Mouse (Mus musculus) heart, postnatal 4 days (tissue): Measurements from ENCODE around the gene Tsc1. TPM values are rescaled to one million over a fixed set of nuclear protein-coding genes. Genes with fewer than 3 reads are reported as not detected.

Source experiments
- DNase-seq: peaks from one replicate; pipeline ENCODE4 v3.0.0; 2021
- total RNA-seq, 2 experiments: library from RNA; stranded (reverse); gene quantifications; 2 replicates each; pipeline ENCODE4 v1.2.3; 2021

Gene Tsc1
- total RNA-seq, 2 experiments from 2014 or later, result 16.4 to 17.5 TPM

DNA sequence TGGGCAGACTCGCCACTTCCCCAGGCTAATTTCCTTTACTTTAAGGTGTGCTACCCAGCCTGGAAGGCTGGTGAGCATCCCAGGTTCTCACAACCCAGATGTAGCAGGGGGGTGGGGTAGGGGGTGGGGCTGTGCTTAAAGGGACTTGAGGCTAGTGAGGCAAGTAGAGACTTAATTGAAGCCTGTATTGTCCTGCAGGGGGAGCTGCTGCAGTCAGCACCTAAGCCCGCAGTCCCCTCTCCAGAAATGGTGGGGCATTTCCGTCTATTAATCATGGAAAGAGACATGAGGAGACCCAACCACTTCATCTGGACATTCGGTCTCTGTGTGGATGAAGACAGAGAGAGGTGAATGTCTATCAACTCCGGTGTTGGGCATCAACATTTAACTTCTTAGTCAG lies 24.7 kb upstream of the Tsc1 start:
- DNase-seq, result no peak

DNA sequence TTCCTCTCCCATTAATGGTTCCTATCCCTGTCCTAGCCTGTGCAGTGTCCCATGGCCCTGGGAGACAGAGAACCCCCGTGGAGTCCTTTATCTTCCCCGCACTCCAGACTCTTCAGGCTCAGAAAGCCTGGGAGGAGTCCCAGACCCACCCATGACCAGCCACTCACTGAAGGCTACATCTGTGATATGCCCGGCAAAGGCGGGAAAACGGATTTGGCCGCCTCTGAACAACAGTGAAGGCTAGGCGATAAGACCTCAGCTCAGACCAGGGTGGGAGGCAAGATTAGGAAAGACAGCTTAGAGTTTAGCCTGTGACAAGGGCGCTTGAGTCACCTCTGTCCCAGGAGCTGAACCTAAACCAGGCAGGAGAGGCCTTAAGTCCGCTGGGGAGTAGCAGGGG lies 24.2 kb upstream of the Tsc1 start:
- no peak for DNase-seq

DNA sequence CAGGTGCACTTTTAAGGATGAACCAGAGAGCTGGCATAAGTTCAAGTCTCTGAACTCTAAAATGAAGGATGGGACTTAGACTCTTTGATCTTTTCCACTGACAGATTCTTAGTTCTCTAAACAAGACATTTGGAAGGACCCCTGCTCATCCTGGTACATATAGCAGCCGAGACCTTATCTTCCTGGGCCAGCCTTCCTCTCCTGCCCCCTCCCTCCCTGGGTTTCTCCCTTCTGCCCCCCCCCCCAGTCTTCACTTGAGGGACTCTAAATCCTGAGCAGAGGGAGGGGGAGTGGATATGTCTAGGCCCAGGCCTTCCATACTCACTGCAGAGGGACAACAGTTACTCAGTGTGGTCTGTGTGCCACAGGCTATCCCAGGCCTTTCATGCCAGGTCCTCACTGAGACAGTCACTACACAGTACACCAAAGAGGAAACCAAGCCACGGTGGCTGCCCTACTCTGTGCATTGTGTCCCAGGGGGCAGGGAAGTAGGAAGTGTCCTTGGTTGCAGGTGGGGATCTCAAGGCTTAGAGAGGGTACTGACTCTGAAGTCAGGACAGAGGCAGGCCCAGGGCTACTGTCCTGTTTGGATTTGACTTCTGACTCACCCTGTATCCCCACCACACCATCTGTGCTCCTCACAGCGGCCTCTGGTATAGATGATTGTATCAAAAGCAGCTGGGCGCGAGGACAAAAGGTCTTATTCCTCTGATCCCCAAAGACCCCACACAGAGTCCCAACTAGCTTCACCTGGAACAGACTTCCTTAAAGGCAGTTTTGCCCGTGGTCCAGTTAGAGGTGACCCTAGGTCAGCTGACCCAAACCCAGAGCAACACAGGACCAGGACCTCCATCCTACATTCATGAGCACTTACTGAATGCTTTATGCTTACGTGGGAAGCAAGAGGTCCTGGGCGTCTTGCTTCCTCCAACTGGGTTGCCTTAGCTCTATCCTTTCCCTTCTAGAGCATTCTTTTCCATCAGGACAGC lies 23.2 kb upstream of the Tsc1 start:
- no peak for DNase-seq

DNA sequence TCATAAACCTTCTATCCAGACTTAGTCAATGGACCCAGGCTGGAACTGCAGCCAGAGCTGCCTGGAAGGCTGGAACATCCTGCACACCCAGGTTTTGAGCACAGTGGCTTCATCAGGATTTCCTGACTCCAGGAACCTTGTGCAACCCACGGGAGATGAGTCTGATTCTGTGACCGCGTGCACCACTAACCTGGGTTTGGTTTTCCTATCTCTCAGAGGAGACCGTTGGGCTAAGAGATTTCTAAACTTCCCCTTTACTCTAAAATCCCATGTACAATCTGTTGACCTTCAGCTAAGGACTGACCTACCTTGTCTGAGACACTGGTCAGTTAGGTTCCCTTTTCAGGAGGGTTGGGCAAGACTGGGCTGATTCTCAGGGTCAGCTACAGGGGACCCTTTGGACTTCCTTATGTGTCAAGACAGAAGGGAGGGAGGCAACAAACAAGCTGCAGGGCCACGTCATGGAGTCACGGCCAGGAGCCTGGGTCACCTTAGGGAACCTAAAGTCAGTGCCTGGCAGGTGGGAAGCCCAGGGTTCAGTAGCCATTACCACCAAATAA lies 22.2 kb upstream of the Tsc1 start:
- DNase-seq, result no peak

DNA sequence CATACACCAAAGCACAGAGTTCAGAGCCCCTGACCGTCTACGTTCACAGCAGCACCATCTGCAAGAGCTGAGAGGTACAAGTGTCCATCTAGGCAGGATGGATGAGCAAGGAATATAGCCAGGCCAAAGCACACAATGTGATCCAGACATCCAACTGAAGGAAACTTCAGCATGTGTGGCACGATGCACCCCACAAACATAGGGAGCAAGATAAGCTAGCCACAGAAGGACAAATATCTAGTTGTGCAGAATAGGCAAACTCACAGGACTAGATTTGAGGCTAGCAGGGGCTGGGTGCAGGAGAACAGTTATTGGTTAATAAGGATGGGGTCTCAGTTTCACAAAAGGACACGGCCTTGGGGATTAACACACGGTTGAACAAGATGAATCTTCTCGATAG lies 21.7 kb upstream of the Tsc1 start:
- no peak for DNase-seq

DNA sequence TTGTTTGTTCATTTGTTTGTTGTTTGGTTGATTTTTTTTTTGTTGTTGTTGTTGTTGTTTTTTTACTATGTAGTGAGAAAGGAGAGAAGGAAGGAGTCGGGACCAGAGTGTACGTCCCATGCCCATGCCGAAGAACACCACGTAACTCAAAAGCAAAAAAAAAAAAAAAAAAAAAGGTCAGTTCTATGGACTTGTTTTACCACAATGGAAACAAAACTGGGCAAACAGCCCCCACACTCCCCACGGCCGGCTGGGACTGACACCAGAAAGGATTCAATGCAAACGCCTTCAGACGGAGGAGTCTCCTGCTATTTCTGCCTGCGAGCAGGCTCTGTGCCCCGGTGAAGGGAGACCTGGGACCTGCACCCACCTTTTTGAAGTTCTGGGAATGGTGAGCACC lies 20.5 kb upstream of the Tsc1 start:
- DNase-seq, result no peak

DNA sequence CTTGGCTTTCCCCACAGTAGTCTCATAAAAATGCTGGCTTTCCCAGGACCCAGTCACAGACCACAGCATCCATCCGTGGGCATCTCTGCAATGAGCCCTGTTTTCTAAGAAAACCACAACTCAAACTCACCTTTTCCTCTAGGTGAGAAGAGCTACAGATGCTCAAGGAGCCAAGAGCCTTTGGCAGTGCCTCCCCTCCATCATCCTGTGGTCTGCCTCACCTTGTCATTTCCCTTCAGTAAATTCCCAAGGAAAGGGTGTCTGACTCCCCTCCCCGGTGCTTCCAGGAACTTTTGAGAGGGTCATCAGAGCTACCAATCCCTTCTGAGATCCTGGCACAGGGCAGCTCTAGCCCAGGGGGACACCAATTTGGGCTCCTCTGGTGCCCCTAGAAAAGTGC lies 19.9 kb upstream of the Tsc1 start:
- DNase-seq, result no peak

DNA sequence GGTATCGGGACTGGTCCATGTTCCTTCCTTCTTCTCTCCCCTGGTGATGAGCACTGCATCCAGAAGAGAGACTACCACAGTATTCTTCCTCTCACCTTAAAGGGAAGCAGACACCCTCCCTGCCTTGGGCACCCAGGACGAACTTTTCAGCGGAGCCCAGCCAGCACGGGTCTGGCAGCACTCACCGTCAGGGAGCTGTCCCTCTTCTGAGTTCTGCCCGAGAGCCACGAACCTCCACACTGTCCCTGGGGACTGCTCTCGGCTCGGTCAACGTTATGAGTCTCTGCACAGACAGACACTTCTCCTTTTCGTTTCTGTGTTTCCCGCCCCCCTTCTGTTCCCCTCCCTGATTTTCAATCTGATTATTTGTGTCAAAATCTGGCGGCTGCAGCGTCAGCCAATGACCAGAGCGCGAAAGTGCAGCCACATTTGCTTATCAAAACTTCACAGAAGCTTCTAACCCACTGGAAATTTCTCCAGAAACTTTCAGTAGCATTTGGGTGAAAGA lies 19.3 kb upstream of the Tsc1 start, which contains the start of gene Gfi1b:
Gene Gfi1b, minus strand, starts transcription at position 319 of the 508 bp plus-strand sequence.
- peak; percentile 34 for DNase-seq

DNA sequence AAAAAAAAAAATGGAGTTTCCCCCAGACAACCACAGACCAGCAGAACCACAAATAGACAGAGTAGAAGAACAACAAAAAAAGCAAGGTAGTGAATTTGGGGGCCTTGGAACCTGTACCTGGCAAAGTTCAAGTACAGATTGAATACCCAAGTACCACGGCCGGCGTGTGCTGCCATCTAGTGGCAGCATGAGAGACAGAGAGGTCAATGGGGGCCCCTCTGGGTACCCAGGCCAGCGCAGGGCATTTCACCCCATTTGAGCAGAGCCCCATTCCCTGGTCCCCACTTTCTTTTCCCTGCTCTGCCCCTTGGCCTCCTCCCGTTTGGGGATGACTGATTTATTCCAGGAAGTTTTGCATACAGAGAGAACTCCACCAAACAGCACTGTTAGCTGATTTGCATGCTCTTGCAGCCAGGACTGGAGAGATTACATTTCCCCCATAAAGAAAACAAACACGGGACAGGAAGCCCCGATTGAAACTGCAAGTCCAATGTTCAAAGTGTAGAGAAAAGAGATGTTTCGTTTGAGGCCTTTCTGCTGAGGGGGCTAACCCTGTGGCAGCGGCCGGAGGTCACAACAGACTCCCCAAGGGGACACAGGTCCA lies 18.4 kb upstream of the Tsc1 start:
- peak; percentile 49 for DNase-seq

DNA sequence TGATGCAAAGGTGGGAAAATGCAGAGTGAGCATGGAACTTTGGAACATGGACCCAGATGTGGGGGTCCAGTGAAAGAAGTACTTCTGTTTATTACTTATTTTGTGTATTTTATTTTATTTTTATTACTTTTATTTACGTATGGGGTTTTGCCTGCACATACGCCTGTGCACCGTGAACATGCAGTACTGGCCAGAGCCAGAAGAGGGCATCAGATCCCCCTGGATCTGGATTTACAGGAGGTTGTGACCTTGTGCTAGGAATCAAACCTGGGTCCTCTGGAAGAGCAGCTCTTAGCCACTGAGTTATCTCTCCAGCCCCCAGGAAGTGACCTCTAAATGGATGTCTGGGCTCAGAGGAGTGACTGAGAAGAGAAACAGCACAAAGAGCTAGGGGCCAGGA lies 16.2 kb upstream of the Tsc1 start:
- no peak for DNase-seq

DNA sequence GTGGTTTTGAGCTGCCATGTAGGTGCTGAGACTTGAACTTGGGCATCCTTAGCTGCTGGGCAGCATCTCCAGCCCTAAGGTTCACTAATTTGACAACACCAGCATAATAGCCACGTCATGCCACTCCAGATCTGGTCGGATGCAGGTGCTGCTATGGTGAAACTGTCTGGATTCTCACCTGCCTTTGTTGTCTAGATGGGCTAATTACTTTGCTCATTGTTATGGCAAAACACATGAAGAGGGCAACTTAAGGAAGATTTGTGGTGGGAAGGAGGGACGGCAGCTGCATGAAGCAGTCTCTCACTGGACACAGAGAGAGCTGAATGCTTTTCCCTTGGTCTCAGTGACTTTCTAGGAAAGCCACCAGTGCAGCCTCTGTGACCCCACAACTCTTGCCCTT lies 15.0 kb upstream of the Tsc1 start:
- DNase-seq, result no peak

DNA sequence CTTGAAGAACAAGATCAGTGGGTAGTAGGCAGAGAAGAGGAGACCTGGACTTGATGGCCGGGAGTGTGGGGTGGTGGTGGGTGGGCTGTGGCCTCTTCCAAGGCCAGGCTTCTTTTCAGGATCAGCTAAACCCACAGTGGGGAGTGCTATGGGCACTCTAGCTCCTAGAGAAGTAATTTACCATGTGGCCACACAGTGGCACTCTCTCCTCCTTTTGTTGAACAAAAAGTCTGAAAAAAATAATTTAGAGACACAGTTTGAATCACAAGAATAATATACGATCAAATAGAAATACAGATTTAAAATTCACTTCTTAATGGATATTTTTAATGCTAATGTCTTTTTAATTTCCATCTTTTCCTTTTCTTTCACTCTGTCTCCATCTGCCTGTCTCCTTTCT lies 13.0 kb upstream of the Tsc1 start:
- DNase-seq, result no peak

DNA sequence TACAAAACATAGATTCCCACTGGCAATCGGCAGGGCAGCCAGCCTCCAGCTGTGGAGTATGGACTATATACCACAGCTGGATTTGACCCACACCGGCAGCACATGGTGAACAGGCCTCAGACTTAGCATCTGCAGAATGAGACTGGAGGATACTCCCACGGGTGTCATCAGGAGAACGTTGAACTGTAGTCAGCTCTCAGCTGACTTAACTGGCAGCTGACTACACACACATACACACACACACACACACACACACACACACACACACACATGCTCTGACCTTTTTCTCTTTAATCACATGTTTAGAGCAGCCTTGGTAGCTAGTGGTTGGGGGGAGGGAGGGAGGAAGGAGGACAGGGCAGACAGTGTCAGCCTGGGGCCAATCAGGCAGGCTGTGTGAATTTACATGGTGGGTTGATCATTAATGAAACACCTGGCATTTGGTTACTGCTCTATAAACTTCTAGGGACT lies 11.1 kb upstream of the Tsc1 start:
- no peak for DNase-seq

DNA sequence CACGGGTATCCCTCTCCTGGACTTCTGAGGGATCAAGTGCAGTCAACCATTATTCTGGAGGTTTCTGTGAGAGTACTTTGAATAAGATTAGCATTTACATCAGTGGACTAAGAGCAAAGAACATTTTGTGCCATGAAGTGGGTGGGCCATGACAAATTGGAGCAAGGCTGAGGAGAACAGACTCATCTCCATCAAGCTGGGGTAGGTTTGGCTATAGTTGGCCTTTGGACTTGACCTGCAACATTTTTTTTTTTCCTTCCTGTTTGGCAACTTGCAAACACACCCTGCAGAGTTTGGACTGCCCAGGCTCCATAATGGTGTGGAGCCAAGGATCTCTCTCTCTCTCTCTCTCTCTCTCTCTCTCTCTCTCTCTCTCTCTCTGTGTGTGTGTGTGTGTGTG lies 8.4 kb upstream of the Tsc1 start:
- no peak for DNase-seq

DNA sequence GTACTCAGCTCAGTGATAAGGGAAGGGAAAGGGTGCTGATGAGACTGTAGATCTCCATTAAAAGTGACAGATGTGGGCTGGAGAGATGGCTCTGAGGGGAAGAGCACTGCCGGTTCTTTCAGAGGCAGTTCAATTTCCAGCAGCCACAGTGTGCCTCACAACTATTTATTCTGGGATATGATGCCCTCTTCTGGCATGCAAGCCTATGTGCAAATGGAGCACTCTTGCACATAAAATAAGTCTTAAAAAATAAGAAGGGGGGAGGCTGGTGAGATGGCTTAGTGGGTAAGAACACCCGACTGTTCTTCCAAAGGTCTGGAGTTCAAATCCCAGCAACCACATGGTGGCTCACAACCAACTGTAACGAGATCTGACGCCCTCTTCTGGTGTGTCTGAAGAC lies 7.9 kb upstream of the Tsc1 start:
- DNase-seq, result no peak

DNA sequence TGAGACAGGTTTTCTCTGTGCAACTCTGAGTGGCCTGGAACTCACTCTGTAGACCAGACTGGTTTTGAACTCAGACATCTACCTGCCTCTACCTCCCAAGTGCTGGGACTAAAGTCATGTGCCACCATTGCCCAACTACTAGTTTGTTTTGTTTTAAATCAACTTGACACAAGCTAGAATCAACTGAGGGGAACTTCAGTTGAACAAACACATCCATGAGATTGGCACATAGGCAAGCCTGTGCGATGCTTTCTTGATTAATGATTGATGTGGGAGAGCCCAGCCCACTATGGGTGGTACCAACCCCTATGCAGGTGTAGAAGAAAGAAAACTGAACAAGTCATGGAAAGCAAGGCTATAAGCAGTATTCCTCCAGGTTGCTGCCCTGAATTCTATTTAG lies 5.8 kb upstream of the Tsc1 start:
- DNase-seq, result no peak

DNA sequence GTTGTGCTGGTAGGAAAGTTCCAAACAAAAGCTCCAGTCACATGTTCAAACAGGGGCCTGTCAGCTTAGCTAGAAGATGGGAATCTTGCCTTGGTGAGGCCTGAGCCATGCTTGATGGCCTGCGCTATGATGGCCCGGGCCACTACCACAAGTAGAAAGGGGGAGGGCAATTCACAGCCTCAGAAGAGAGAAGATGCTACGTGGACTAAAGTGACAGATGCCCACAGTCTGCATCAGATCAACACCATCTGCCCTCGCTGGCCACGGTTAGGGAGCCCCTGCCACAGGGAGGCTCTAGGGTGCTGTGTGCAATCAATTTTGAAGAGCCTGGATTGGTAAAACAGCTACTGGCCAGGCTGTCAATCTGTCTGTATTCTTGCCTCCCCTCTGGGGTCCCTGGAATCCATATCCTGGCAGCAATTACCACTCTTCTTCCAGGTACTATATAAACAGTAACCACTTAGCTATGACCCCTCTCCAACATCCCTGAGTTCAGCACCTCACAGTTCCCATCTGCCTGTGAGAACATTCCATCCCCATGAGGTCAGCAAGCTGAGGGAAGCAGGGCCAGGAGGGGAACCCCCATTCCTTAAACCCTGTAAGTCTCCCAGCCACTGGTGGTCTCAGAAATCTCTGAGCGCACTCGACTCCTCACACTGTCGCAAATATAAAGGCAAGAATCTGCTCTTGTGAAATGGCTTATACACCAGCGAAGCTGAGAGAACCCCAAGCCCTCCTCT lies 3.8 kb upstream of the Tsc1 start:
- DNase-seq, result no peak

DNA sequence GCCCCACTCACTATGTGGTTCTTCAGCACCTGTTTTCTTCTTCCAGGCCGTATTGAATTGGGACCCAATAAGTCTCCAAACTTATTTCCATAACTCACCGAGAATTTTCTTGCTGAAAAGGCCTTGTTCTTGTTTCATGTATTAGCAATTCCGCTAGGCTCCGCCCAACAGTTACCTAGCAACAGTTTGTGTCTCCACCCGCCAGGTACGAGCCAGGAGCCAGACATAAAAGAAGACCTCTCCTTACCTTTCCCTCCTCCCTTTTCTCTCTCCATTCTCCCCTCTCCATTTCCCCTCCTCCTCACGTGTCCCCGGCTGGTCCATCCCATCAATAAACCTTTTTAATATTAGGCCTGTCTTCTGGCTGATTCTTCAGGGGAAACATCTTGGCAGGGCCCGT lies 2.7 kb upstream of the Tsc1 start:
- DNase-seq, result no peak

DNA sequence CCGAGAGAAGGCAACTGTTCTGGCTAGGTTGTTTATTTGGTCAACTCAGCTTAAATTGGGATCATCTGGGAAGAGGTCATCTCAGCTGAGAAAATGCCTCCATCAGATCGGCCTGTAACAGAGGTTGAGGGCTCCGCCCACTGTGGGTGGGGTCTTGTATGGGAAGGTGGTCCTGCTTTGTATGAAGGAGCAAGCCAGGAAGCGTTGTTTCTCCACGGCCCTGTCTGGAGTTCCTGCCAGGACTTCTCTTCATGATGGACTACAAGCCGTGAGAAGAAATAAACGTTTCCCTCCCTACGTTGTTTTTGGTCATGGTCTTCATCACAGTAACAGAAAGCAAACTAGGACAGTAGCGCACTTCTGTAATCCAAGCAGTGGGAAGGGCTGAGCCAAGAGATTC lies 2.1 kb upstream of the Tsc1 start:
- peak; percentile 14 for DNase-seq

DNA sequence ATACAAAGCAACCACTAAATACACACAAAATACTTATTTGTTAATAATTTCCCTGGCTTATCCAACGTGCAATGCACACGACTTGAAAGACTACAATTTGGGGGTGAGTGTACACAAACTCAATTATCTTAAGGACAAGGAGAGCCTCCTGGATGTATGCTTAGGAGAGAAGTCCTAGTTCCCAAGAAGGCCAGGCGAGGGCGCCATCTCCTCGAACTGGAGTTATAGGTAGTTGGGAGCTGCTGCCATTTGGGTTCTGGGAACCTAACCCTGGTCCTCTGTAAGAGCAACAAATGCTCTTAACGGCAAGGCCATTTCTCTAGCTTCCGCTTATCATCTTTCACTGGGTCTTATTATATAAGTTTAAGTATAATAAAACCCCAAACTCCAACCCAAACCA lies 1.2 kb upstream of the Tsc1 start:
- peak; percentile 37 for DNase-seq

DNA sequence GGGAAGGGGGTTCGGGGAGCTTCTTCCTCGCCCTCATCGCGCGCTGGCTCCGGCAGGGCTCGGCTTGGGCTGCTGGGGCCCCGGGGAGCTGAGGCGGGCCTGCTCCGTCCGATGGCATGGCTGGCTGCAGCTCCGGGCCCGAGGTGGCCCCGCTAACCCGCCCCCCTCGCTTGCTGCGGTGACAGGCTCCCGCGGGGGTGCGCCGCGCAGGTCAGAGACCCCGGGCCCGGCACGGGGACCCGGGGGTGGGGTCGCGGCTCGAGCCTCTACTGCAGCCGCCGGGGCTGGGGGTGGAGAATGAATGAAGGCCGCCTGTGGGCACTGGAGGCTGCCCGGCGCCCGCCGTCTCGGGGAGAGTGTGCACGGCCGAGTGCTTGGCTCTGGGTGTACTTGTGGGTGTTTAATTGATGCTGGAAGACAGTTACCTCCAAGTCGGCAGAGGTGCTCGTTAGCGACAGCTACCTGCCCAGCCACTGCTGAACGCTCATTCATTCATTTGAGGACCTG lies 460 bp downstream of the Tsc1 start:
- no peak for DNase-seq

DNA sequence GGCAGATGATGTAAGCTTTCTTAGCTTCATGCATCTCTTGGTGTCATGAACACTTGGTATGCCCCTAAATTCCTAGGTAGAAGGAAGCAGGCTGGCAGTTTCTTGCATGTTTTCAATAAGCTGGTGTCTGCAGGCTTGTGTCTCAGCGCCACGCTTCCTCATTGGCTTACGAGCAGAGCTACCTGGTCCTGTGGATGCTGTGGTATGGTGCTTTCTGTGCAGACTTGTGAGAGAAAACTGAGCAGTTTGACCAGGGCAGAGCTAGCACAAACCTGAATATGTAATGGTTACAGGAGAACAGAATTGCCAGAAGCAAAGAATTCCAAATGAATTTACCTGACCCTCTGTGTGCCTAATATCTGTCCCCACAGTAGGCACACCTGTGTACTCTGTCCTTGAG lies 2.1 kb downstream of the Tsc1 start:
- DNase-seq, result no peak
